Mouse (Mus musculus) embryo, embryonic 10.5 days (tissue): Measurements from ENCODE around the gene Zfp768.

Experiments
- DNase-seq: peaks from one replicate; pipeline ENCODE4 v3.0.0-alpha.2; 2015; ENCODE audit warnings: low spot score

Zfp768 gene

GRCm38 (mm10) chr7:127297586-127298193 lies 47.7 kb downstream of the Zfp768 start:
- no peak for DNase-seq

DNA sequence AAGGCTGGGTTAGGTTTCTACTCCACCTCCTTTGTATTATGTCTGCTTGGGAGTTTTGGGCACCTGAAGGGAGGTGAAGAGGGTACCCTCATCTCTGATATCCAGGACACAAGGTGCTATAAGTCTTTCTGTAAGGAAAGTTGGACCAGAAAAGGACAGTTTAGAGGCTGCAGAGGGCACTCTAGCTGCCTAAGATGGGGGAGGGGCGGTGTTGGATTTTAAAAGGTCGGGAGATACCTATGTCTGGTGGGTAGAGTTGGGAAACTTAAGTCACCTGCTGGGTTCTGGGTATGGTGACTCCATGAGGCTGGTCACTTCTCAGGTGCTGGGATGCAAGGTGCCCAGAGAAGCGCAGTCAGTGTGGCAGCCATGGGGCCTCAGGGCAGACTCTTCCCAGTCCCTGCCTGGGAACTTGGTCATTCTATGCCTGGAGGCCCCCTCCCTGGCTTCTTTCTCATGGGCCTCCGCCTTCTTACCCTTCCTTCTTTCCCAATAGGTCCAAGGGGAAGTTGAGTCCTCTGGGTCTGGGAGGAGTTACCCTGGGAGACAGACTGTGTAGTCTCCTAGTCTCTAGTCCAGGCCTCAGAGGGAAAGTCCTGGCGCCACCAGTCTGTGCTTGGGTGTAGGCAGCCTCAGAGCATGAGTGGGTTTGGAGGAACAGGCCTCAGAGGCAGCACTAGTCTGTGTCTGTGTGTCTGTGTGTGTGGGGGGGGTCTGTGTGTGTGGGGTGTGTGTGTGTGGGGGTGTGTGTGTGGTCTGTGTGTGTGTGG lies 48.4 kb downstream of the Zfp768 start:
- DNase-seq = no peak

GRCm38 (mm10) chr7:127296098-127296497 lies 49.3 kb downstream of the Zfp768 start, which contains the start of gene Itgal:
Gene Itgal, plus strand, starts transcription at chr7:127296260.
- DNase-seq = no peak
